Mouse (Mus musculus): ENCODE measurements around the gene Slc30a1. TPM values are rescaled to one million over a fixed set of nuclear protein-coding genes. Genes with fewer than 3 reads are reported as not detected.

Slc30a1 gene
- polyA plus RNA-seq, 1 experiment, result 2.0 TPM

DNA sequence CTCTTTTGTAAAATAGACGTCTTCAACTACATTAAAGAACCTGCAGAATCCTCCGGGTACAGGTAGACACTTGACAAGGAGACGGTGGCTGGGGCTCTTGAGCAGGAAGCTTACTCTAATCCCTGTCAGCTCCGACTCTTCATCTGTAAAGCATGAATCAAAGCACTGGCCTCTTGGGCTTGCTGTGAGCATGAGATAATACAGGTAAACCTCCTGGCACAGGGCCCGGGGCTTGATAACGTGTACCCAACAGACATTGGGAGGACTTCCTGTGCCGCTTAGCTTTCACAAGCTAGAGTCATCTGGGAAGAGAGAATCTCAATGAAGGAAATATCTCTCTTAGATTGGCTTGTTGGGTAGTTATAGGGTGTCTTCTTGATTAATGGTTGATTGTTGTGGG is 31.6 kb upstream of the Slc30a1 start:
- peaks cover 7% of the 10 kb centered on the region; the same call in 1 of the 2 replicates for H3K9me3 ChIP-seq (ENCODE audit: control insufficient read depth, low read length)
- peaks cover 50% of the 10 kb centered on the region for H3K4me1 ChIP-seq (ENCODE audit: control insufficient read depth)
- TF ChIP-seq GATA1 (IDR thresholded peaks at IDR 0.05; ENCODE audit: low read length) (0 out of 2 replicates have a peak, but pooled peaks have one; percentile 23), TAL1 (IDR thresholded peaks at IDR 0.05; ENCODE audit: low read length) (peak; percentile 37; the same call in 1 of the 3 replicates)
- H3K4me3 ChIP-seq (replicated peaks), result no peak overlapping the region
- H3K27me3 ChIP-seq (ENCODE audit: control insufficient read depth), result peaks cover 37% of the 10 kb centered on the region
- no peaks in the 10 kb centered on the region for H3K36me3 ChIP-seq (ENCODE audit: control insufficient read depth)

DNA sequence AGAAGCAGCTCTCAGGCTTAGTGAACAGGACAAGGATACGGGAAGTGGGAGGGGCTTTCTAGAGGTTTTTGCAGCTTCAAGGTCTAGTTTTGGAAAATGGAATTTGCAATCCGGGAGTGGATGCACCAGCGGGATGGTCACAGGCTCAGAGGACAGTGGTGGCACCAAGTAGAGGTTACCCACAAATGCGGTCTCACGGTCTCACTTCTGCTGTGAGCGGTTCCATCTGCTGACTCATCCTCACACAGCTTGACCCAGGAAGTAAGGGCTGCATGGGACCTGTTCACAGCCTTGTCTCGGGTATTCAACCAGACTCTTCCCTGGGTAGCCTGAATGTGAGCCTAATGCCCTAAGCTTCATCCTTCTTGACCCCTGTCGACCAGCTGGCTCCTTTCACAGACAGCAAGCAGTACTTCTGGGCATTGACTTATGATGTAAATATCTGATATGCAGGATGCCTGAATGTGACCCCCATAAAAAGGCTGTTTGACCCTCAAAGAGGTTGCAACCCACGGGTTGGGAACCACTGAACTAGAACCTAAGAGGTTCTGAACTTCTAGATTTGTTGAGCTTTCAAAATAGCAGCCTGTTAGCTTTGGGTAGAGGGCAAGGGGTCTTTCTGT is 30.8 kb upstream of the Slc30a1 start:
- Histone ChIP-seq H3K4me3 (replicated peaks) (no peak overlapping the region), H3K4me1 (ENCODE audit: control insufficient read depth) (peaks cover 58% of the 10 kb centered on the region), H3K9me3 (ENCODE audit: control insufficient read depth, low read length) (peaks cover 7% of the 10 kb centered on the region; the same call in 1 of the 2 replicates), H3K27me3 (ENCODE audit: control insufficient read depth) (peaks cover 37% of the 10 kb centered on the region), H3K36me3 (ENCODE audit: control insufficient read depth) (no peaks in the 10 kb centered on the region)
- TF ChIP-seq GATA1 (IDR thresholded peaks at IDR 0.05; ENCODE audit: low read length), result no peak
- no peak for TF ChIP-seq TAL1 (IDR thresholded peaks at IDR 0.05; ENCODE audit: low read length)

DNA sequence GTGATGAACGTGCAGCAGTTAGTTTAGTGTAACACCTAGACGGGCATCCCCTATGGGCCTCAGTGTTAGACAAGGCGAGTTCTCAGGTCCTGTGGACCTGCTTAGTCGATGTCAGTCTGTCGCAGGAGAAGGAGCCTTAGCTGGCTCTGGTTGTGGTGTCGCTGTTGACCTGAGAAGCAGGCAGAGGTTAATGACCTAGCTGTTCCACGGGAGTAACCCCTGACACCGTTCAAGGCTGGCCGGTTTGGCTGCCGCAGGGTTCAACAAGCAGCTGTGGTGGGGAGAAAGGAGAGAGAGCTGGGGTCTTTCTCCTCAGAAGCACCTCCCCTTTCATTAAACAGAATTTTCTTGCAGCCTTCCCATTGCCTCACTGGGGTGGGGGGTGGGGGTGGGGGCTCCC is 28.9 kb upstream of the Slc30a1 start:
- H3K9me3 ChIP-seq (ENCODE audit: control insufficient read depth, low read length), result peaks cover 7% of the 10 kb centered on the region; the same call in 1 of the 2 replicates
- peaks cover 77% of the 10 kb centered on the region for H3K4me1 ChIP-seq (ENCODE audit: control insufficient read depth)
- peaks cover 36% of the 10 kb centered on the region for H3K27me3 ChIP-seq (ENCODE audit: control insufficient read depth)
- H3K36me3 ChIP-seq (ENCODE audit: control insufficient read depth), result no peaks in the 10 kb centered on the region
- no peak overlapping the region for H3K4me3 ChIP-seq (replicated peaks)
- TF ChIP-seq TAL1 (IDR thresholded peaks at IDR 0.05; ENCODE audit: low read length), result no peak
- no peak for TF ChIP-seq GATA1 (IDR thresholded peaks at IDR 0.05; ENCODE audit: low read length)

DNA sequence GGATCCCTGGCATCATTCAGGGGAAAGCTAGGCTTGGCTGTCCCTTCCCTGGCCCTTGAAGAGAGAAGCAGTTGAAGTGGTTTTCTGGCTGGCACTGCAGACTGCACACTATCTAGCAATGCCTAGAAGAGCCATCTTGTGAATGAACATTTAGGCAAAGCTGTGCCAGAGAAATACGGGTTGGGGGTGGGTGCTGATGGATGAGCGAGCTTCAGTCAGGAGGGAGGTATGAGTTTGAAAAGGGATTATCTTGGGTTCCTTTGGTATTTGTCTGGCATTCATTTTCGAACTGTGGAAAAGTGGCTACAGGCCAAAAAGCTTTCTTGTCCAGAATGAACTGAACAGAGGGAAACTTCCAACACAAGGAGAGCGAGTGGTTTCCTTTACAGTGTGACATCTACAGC is 28.0 kb upstream of the Slc30a1 start:
- no peak overlapping the region for H3K4me3 ChIP-seq (replicated peaks)
- TF ChIP-seq GATA1 (IDR thresholded peaks at IDR 0.05; ENCODE audit: low read length) (no peak), TAL1 (IDR thresholded peaks at IDR 0.05; ENCODE audit: low read length) (no peak)
- H3K9me3 ChIP-seq (ENCODE audit: control insufficient read depth, low read length), result peaks cover 7% of the 10 kb centered on the region; the same call in 1 of the 2 replicates
- no peaks in the 10 kb centered on the region for H3K36me3 ChIP-seq (ENCODE audit: control insufficient read depth)
- H3K4me1 ChIP-seq (ENCODE audit: control insufficient read depth), result peaks cover 85% of the 10 kb centered on the region
- H3K27me3 ChIP-seq (ENCODE audit: control insufficient read depth), result peaks cover 34% of the 10 kb centered on the region

DNA sequence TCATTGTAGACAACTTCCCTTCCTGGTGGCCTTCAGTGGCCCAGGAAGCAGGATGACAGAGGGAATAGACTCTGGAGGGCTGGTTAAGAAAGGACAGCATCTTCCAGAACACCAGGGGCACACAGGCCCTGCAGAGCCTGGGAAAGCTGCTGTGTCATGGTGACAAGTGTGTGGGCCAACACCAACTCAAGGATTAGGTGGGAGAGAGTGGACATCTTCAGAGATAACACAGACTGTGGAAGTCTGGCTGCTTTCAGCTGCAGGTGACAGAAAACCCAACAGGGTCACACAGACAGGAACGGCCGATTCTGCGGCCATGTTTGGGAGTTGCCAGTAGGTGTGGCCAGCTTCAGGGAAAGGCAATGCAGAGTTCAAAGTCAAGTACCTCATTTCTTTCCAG is 26.3 kb upstream of the Slc30a1 start:
- no peak for TF ChIP-seq TAL1 (IDR thresholded peaks at IDR 0.05; ENCODE audit: low read length)
- TF ChIP-seq GATA1 (IDR thresholded peaks at IDR 0.05; ENCODE audit: low read length), result peak; percentile 32; the same call in 1 of the 2 replicates

GRCm38 (mm10) chr1:191880921-191881609 is 25.5 kb upstream of the Slc30a1 start:
- peaks cover 18% of the 10 kb centered on the region for H3K27me3 ChIP-seq (ENCODE audit: control insufficient read depth)
- peaks cover 7% of the 10 kb centered on the region; the same call in 1 of the 2 replicates for H3K9me3 ChIP-seq (ENCODE audit: control insufficient read depth, low read length)
- H3K4me1 ChIP-seq (ENCODE audit: control insufficient read depth), result peaks cover 79% of the 10 kb centered on the region
- peak overlapping the region; percentile 34 for H3K4me3 ChIP-seq (replicated peaks)
- TF ChIP-seq TAL1 (IDR thresholded peaks at IDR 0.05; ENCODE audit: low read length), result no peak
- TF ChIP-seq GATA1 (IDR thresholded peaks at IDR 0.05; ENCODE audit: low read length), result no peak
- H3K36me3 ChIP-seq (ENCODE audit: control insufficient read depth), result no peaks in the 10 kb centered on the region

More for the DNA sequence above, 26.3 kb upstream of the Slc30a1 start:
- peaks cover 22% of the 10 kb centered on the region for H3K27me3 ChIP-seq (ENCODE audit: control insufficient read depth)
- peaks cover 84% of the 10 kb centered on the region for H3K4me1 ChIP-seq (ENCODE audit: control insufficient read depth)
- no peaks in the 10 kb centered on the region for H3K36me3 ChIP-seq (ENCODE audit: control insufficient read depth)
- peak overlapping the region; percentile 32 for H3K4me3 ChIP-seq (replicated peaks)
- peaks cover 7% of the 10 kb centered on the region; the same call in 1 of the 2 replicates for H3K9me3 ChIP-seq (ENCODE audit: control insufficient read depth, low read length)

GRCm38 (mm10) chr1:191881663-191882062 is 24.9 kb upstream of the Slc30a1 start:
- Histone ChIP-seq H3K4me1 (ENCODE audit: control insufficient read depth) (peaks cover 73% of the 10 kb centered on the region), H3K9me3 (ENCODE audit: control insufficient read depth, low read length) (peaks cover 4% of the 10 kb centered on the region; the same call in 1 of the 2 replicates), H3K27me3 (ENCODE audit: control insufficient read depth) (peaks cover 13% of the 10 kb centered on the region), H3K4me3 (replicated peaks) (peak overlapping the region; percentile 34), H3K36me3 (ENCODE audit: control insufficient read depth) (no peaks in the 10 kb centered on the region)
- TF ChIP-seq GATA1 (IDR thresholded peaks at IDR 0.05; ENCODE audit: low read length) (no peak), TAL1 (IDR thresholded peaks at IDR 0.05; ENCODE audit: low read length) (no peak)

DNA sequence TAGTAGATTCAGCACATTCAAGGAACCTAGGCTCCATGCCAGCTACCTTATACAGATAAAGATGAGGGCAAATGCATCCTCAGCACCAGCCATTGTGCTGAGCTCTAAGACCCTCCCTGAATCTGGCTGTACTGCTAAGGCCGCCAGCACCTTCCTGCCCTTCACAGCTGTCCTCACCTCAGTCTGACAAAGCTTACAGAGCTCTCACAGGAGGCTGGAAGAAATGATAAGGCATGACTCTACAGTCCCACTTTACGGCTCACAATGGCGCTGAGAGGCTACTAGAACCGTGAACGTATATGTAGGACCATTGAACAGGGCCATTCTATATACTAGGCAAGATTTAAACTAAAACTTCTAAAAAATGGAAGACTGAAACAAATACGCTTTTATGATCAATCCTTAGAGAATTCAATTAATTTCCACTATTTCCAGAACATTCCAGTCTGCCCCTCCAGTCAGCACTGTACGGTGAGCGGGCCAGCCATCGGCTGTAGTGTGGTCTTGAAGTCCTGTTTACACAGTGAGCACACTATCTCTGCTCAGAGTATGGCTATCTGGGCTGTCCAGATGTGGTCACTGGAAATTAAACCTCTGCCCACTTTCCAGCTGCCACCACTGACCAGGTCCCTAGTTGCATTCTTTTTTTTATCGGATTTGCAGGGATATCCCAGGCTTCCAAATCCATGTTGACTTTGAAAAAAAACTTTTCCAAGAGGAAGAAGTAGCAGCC is 23.9 kb upstream of the Slc30a1 start:
- TF ChIP-seq TAL1 (IDR thresholded peaks at IDR 0.05; ENCODE audit: low read length) (no peak), GATA1 (IDR thresholded peaks at IDR 0.05; ENCODE audit: low read length) (no peak)
- H3K4me3 ChIP-seq (replicated peaks), result no peak overlapping the region
- H3K9me3 ChIP-seq (ENCODE audit: control insufficient read depth, low read length), result no peaks in the 10 kb centered on the region; the same call in 1 of the 2 replicates
- H3K4me1 ChIP-seq (ENCODE audit: control insufficient read depth), result peaks cover 70% of the 10 kb centered on the region
- H3K27me3 ChIP-seq (ENCODE audit: control insufficient read depth), result peaks cover 6% of the 10 kb centered on the region
- no peaks in the 10 kb centered on the region for H3K36me3 ChIP-seq (ENCODE audit: control insufficient read depth)

DNA sequence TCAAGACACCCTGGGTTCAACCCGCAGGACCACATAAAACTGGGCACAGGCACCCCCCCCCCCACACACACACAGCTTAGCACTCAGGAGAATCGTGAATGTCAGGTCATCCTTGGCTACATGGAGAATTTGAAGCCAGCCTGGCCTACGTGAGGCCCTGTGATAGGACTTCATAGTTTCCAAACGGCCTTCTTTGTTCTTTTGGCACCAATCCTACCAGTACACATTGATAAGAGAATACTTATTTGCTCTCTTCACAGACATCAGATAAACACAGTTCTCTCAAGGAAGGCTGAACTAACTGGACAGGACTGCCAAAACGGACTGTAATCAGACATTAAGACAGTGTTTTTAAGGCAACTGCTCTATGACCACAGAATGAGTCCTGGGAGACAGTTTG is 22.9 kb upstream of the Slc30a1 start:
- TF ChIP-seq GATA1 (IDR thresholded peaks at IDR 0.05; ENCODE audit: low read length) (no peak), TAL1 (IDR thresholded peaks at IDR 0.05; ENCODE audit: low read length) (no peak)
- Histone ChIP-seq H3K9me3 (ENCODE audit: control insufficient read depth, low read length) (peaks cover 5% of the 10 kb centered on the region), H3K4me3 (replicated peaks) (no peak overlapping the region), H3K36me3 (ENCODE audit: control insufficient read depth) (no peaks in the 10 kb centered on the region), H3K27me3 (ENCODE audit: control insufficient read depth) (peaks cover 7% of the 10 kb centered on the region), H3K4me1 (ENCODE audit: control insufficient read depth) (peaks cover 66% of the 10 kb centered on the region)
